Mouse (Mus musculus): ENCODE measurements around the gene Hsd11b1.

- no peak for TF ChIP-seq CTCF (IDR thresholded peaks at IDR 0.05; ENCODE audit: low read depth, low read length)
- no peak for TF ChIP-seq POLR2A (IDR thresholded peaks at IDR 0.05; ENCODE audit: borderline replicate concordance, low read depth, low read length)
These were observed 36.1 kb upstream of the Hsd11b1 start for GRCm38 (mm10) chr1:193299995-193300394.

All from bone marrow macrophage, adult 2 months (primary cell).